Mouse (Mus musculus): Measurements from ENCODE around the gene F7.

F7 gene

GRCm38 (mm10) chr8:13025487-13026224 is at the start of gene F7:
Gene F7, plus strand, starts transcription at chr8:13026034.
- DNase-seq (ENCODE audit: low read depth, low spot score), result no peak

- no peak for DNase-seq (ENCODE audit: low read depth, low spot score)
Measured at GRCm38 (mm10) chr8:12976290-12976689, 49.5 kb upstream of the F7 start.

GRCm38 (mm10) chr8:12976723-12977122 is 49.1 kb upstream of the F7 start:
- DNase-seq (ENCODE audit: low read depth, low spot score), result no peak

- no peak for DNase-seq (ENCODE audit: low read depth, low spot score)
Measured at GRCm38 (mm10) chr8:12977325-12977724, 48.5 kb upstream of the F7 start.

- DNase-seq (ENCODE audit: low read depth, low spot score), result no peak
Measured at GRCm38 (mm10) chr8:12978308-12978707, 47.5 kb upstream of the F7 start.

- peak; percentile 82 for DNase-seq (ENCODE audit: low read depth, low spot score)
Measured at GRCm38 (mm10) chr8:12978726-12979125, 47.1 kb upstream of the F7 start.

GRCm38 (mm10) chr8:12983681-12984467 is 42.0 kb upstream of the F7 start:
- DNase-seq (ENCODE audit: low read depth, low spot score), result no peak

- no peak for DNase-seq (ENCODE audit: low read depth, low spot score)
Measured at GRCm38 (mm10) chr8:12984601-12985243, 41.1 kb upstream of the F7 start.

- DNase-seq (ENCODE audit: low read depth, low spot score), result no peak
Measured at GRCm38 (mm10) chr8:12985259-12985658, 40.6 kb upstream of the F7 start.

- DNase-seq (ENCODE audit: low read depth, low spot score), result no peak
Measured at GRCm38 (mm10) chr8:12987571-12987970, 38.3 kb upstream of the F7 start.

GRCm38 (mm10) chr8:12988722-12989430 is 37.0 kb upstream of the F7 start:
- DNase-seq (ENCODE audit: low read depth, low spot score), result peak; percentile 14

GRCm38 (mm10) chr8:12991411-12991810 is 34.4 kb upstream of the F7 start:
- no peak for DNase-seq (ENCODE audit: low read depth, low spot score)

GRCm38 (mm10) chr8:12994468-12994867 is 31.4 kb upstream of the F7 start:
- no peak for DNase-seq (ENCODE audit: low read depth, low spot score)

- no peak for DNase-seq (ENCODE audit: low read depth, low spot score)
Measured at GRCm38 (mm10) chr8:12995481-12995880, 30.4 kb upstream of the F7 start.

- DNase-seq (ENCODE audit: low read depth, low spot score), result no peak
Measured at GRCm38 (mm10) chr8:12996831-12997275, 29.0 kb upstream of the F7 start.

- no peak for DNase-seq (ENCODE audit: low read depth, low spot score)
Measured at GRCm38 (mm10) chr8:12998331-12998730, 27.5 kb upstream of the F7 start.

GRCm38 (mm10) chr8:12999793-13000192 is 26.0 kb upstream of the F7 start:
- no peak for DNase-seq (ENCODE audit: low read depth, low spot score)

GRCm38 (mm10) chr8:13007458-13007857 is 18.4 kb upstream of the F7 start:
- no peak for DNase-seq (ENCODE audit: low read depth, low spot score)

- no peak for DNase-seq (ENCODE audit: low read depth, low spot score)
Measured at GRCm38 (mm10) chr8:13010313-13010712, 15.5 kb upstream of the F7 start.

- no peak for DNase-seq (ENCODE audit: low read depth, low spot score)
Measured at GRCm38 (mm10) chr8:13019560-13019959, 6.3 kb upstream of the F7 start.

- DNase-seq (ENCODE audit: low read depth, low spot score), result no peak
Measured at GRCm38 (mm10) chr8:13021830-13022229, 4.0 kb upstream of the F7 start.

GRCm38 (mm10) chr8:13027615-13028014 is 1.8 kb downstream of the F7 start:
- DNase-seq (ENCODE audit: low read depth, low spot score), result no peak
